Mouse (Mus musculus): Measurements from ENCODE around the gene Ncoa5.

GRCm38 (mm10) chr2:165032533-165032932 is 2.1 kb downstream of the Ncoa5 start:
- peak; percentile 51 for TF ChIP-seq CTCF (IDR thresholded peaks at IDR 0.05; ENCODE audit: low read depth)
- TF ChIP-seq EP300 (IDR thresholded peaks at IDR 0.05; ENCODE audit: low read depth) = no peak

All from liver, postnatal 0 days (tissue).